Mouse (Mus musculus): ENCODE results near the gene Ripor3. TPM values are rescaled to one million over a fixed set of nuclear protein-coding genes. Genes with fewer than 3 reads are reported as not detected.
A peak's percentile ranks its signal among the peaks of the same experiment; 100 is the strongest.
"Not testable (repeated sequence)": the region's sequence is repeated elsewhere in the genome, so short reads cannot be mapped to it uniquely, and the experiment has no call there.

Ripor3 gene
- polyA plus RNA-seq (2015; fragmentation: Nextera tagmentation; extraction: Ambion mirVana): 1.9 and 2.6 TPM in 2 replicates

- peaks cover 26% of the 10 kb centered on the region for H3K4me1 ChIP-seq (ENCODE audit: insufficient read depth, low read length)
- no peak within 1 kb of the TSS for H3K27ac ChIP-seq (ENCODE audit: low read length)
- H3K9me3 ChIP-seq (ENCODE audit: low read length): no peaks in the 10 kb centered on the region
- H3K9ac ChIP-seq (replicated peaks; ENCODE audit: low read length): no peak within 1 kb of the TSS
- WGBS: 29% methylated on average over 9 of the region's 9 CpGs
- H3K4me2 ChIP-seq (replicated peaks; ENCODE audit: low read depth, low read length): no peak within 1 kb of the TSS
- no peak within 1 kb of the TSS for H3K4me3 ChIP-seq (ENCODE audit: low read length)
- H3K27me3 ChIP-seq (ENCODE audit: insufficient read depth, low read length): no peaks in the 10 kb centered on the region
- no peaks in the 10 kb centered on the region for H3K36me3 ChIP-seq (ENCODE audit: insufficient read depth, low read length)
- 0 out of 2 replicates have a peak, but pooled peaks have one; percentile 29 for ATAC-seq (ENCODE audit: low FRiP score, low TSS enrichment)
These were observed at the start of gene Ripor3 for GRCm38 (mm10) chr2:168009936-168010668. TSS of gene Ripor3 (minus strand) at chr2:168010618.

- H3K9ac ChIP-seq (replicated peaks; ENCODE audit: low read length): no peak overlapping the region
- H3K4me1 ChIP-seq (ENCODE audit: insufficient read depth, low read length): peaks cover 27% of the 10 kb centered on the region
- 88% methylated on average over 6 of the region's 6 CpGs for WGBS
- H3K27me3 ChIP-seq (ENCODE audit: insufficient read depth, low read length): no peaks in the 10 kb centered on the region
- ATAC-seq (ENCODE audit: low FRiP score, low TSS enrichment): no peak
- no peaks in the 10 kb centered on the region for H3K36me3 ChIP-seq (ENCODE audit: insufficient read depth, low read length)
- H3K27ac ChIP-seq (ENCODE audit: low read length): peak overlapping the region; percentile 76; the same call in 1 of the 2 replicates
- H3K4me2 ChIP-seq (replicated peaks; ENCODE audit: low read depth, low read length): no peak overlapping the region
- H3K4me3 ChIP-seq (ENCODE audit: low read length): no peak overlapping the region
- peaks cover 2% of the 10 kb centered on the region; the same call in 1 of the 2 replicates for H3K9me3 ChIP-seq (ENCODE audit: low read length)
These were observed 48.9 kb upstream of the Ripor3 start for GRCm38 (mm10) chr2:168059200-168059790.

GRCm38 (mm10) chr2:168058488-168059199 lies 48.2 kb upstream of the Ripor3 start:
- peak overlapping the region; percentile 76 for H3K27ac ChIP-seq (ENCODE audit: low read length)
- peaks cover 27% of the 10 kb centered on the region for H3K4me1 ChIP-seq (ENCODE audit: insufficient read depth, low read length)
- no peaks in the 10 kb centered on the region for H3K36me3 ChIP-seq (ENCODE audit: insufficient read depth, low read length)
- H3K9ac ChIP-seq (replicated peaks; ENCODE audit: low read length): no peak overlapping the region
- peak; percentile 83 for ATAC-seq (ENCODE audit: low FRiP score, low TSS enrichment)
- peaks cover 2% of the 10 kb centered on the region; the same call in 1 of the 2 replicates for H3K9me3 ChIP-seq (ENCODE audit: low read length)
- 23% methylated on average over 13 of the region's 13 CpGs for WGBS
- no peak overlapping the region for H3K4me3 ChIP-seq (ENCODE audit: low read length)
- peak overlapping the region; percentile 12; the same call in 1 of the 2 replicates for H3K4me2 ChIP-seq (replicated peaks; ENCODE audit: low read depth, low read length)
- H3K27me3 ChIP-seq (ENCODE audit: insufficient read depth, low read length): no peaks in the 10 kb centered on the region

- H3K4me2 ChIP-seq (replicated peaks; ENCODE audit: low read depth, low read length); H3K27ac ChIP-seq (ENCODE audit: low read length); H3K9me3 ChIP-seq (ENCODE audit: low read length); H3K36me3 ChIP-seq (ENCODE audit: insufficient read depth, low read length); ATAC-seq (ENCODE audit: low FRiP score, low TSS enrichment); H3K4me3 ChIP-seq (ENCODE audit: low read length); H3K9ac ChIP-seq (replicated peaks; ENCODE audit: low read length); H3K27me3 ChIP-seq (ENCODE audit: insufficient read depth, low read length): not testable (repeated sequence)
- WGBS: 46% methylated on average over 2 of the region's 2 CpGs
- peaks cover 27% of the 10 kb centered on the region for H3K4me1 ChIP-seq (ENCODE audit: insufficient read depth, low read length)
These were observed 47.5 kb upstream of the Ripor3 start for GRCm38 (mm10) chr2:168057876-168058275.

GRCm38 (mm10) chr2:168056666-168056933 lies 46.2 kb upstream of the Ripor3 start:
- Histone ChIP-seq H3K9me3 (ENCODE audit: low read length) (peaks cover 2% of the 10 kb centered on the region; the same call in 1 of the 2 replicates), H3K4me1 (ENCODE audit: insufficient read depth, low read length) (peaks cover 27% of the 10 kb centered on the region), H3K4me2 (replicated peaks; ENCODE audit: low read depth, low read length) (no peak overlapping the region), H3K36me3 (ENCODE audit: insufficient read depth, low read length) (no peaks in the 10 kb centered on the region), H3K27me3 (ENCODE audit: insufficient read depth, low read length) (no peaks in the 10 kb centered on the region), H3K4me3 (ENCODE audit: low read length) (no peak overlapping the region), H3K27ac (ENCODE audit: low read length) (peak overlapping the region; percentile 80), H3K9ac (replicated peaks; ENCODE audit: low read length) (no peak overlapping the region)
- WGBS: 44% methylated on average over 8 of the region's 8 CpGs
- ATAC-seq (ENCODE audit: low FRiP score, low TSS enrichment): peak; percentile 8; the same call in 1 of the 2 replicates

- H3K27me3 ChIP-seq (ENCODE audit: insufficient read depth, low read length): 0 out of 2 replicates have a peak, but pooled peaks cover 3% of the 10 kb centered on the region
- no peak overlapping the region for H3K9ac ChIP-seq (replicated peaks; ENCODE audit: low read length)
- no peak overlapping the region for H3K4me2 ChIP-seq (replicated peaks; ENCODE audit: low read depth, low read length)
- ATAC-seq (ENCODE audit: low FRiP score, low TSS enrichment): no peak
- peaks cover 27% of the 10 kb centered on the region for H3K4me1 ChIP-seq (ENCODE audit: insufficient read depth, low read length)
- 35% methylated on average over 14 of the region's 14 CpGs for WGBS
- no peak overlapping the region for H3K4me3 ChIP-seq (ENCODE audit: low read length)
- H3K9me3 ChIP-seq (ENCODE audit: low read length): peaks cover 2% of the 10 kb centered on the region; the same call in 1 of the 2 replicates
- H3K36me3 ChIP-seq (ENCODE audit: insufficient read depth, low read length): no peaks in the 10 kb centered on the region
- H3K27ac ChIP-seq (ENCODE audit: low read length): peak overlapping the region; percentile 80
These were observed 45.7 kb upstream of the Ripor3 start for GRCm38 (mm10) chr2:168055910-168056665.

- no peaks in the 10 kb centered on the region for H3K36me3 ChIP-seq (ENCODE audit: insufficient read depth, low read length)
- no peaks in the 10 kb centered on the region for H3K9me3 ChIP-seq (ENCODE audit: low read length)
- ATAC-seq (ENCODE audit: low FRiP score, low TSS enrichment): no peak
- H3K27me3 ChIP-seq (ENCODE audit: insufficient read depth, low read length): 0 out of 2 replicates have a peak, but pooled peaks cover 5% of the 10 kb centered on the region
- no peak overlapping the region for H3K27ac ChIP-seq (ENCODE audit: low read length)
- no peak overlapping the region for H3K4me2 ChIP-seq (replicated peaks; ENCODE audit: low read depth, low read length)
- WGBS: 94% methylated on average over 11 of the region's 11 CpGs
- peaks cover 37% of the 10 kb centered on the region for H3K4me1 ChIP-seq (ENCODE audit: insufficient read depth, low read length)
- H3K9ac ChIP-seq (replicated peaks; ENCODE audit: low read length): no peak overlapping the region
- no peak overlapping the region for H3K4me3 ChIP-seq (ENCODE audit: low read length)
These were observed 43.7 kb upstream of the Ripor3 start for GRCm38 (mm10) chr2:168054142-168054541.

- no peak overlapping the region for H3K4me2 ChIP-seq (replicated peaks; ENCODE audit: low read depth, low read length)
- H3K27ac ChIP-seq (ENCODE audit: low read length): no peak overlapping the region
- H3K9ac ChIP-seq (replicated peaks; ENCODE audit: low read length): no peak overlapping the region
- no peak overlapping the region for H3K4me3 ChIP-seq (ENCODE audit: low read length)
- peaks cover 32% of the 10 kb centered on the region for H3K4me1 ChIP-seq (ENCODE audit: insufficient read depth, low read length)
- ATAC-seq (ENCODE audit: low FRiP score, low TSS enrichment): no peak
- H3K9me3 ChIP-seq (ENCODE audit: low read length): no peaks in the 10 kb centered on the region
- WGBS: 22% methylated on average over 2 of the region's 2 CpGs
- peaks cover 10% of the 10 kb centered on the region; the same call in 1 of the 2 replicates for H3K27me3 ChIP-seq (ENCODE audit: insufficient read depth, low read length)
- H3K36me3 ChIP-seq (ENCODE audit: insufficient read depth, low read length): no peaks in the 10 kb centered on the region
These were observed 42.3 kb upstream of the Ripor3 start for GRCm38 (mm10) chr2:168052689-168053088.

GRCm38 (mm10) chr2:168052156-168052555 lies 41.7 kb upstream of the Ripor3 start:
- H3K4me3 ChIP-seq (ENCODE audit: low read length): no peak overlapping the region
- H3K27ac ChIP-seq (ENCODE audit: low read length): no peak overlapping the region
- 89% methylated on average over 1 of the region's 1 CpGs for WGBS
- no peaks in the 10 kb centered on the region for H3K36me3 ChIP-seq (ENCODE audit: insufficient read depth, low read length)
- H3K9ac ChIP-seq (replicated peaks; ENCODE audit: low read length): no peak overlapping the region
- peaks cover 32% of the 10 kb centered on the region for H3K4me1 ChIP-seq (ENCODE audit: insufficient read depth, low read length)
- H3K27me3 ChIP-seq (ENCODE audit: insufficient read depth, low read length): peaks cover 10% of the 10 kb centered on the region; the same call in 1 of the 2 replicates
- no peak overlapping the region for H3K4me2 ChIP-seq (replicated peaks; ENCODE audit: low read depth, low read length)
- ATAC-seq (ENCODE audit: low FRiP score, low TSS enrichment): no peak
- no peaks in the 10 kb centered on the region for H3K9me3 ChIP-seq (ENCODE audit: low read length)
